Mouse (Mus musculus) midbrain, embryonic 10.5 days (tissue): ENCODE data around the gene Serpina7. TPM values are rescaled to one million over a fixed set of nuclear protein-coding genes. Genes with fewer than 3 reads are reported as not detected.

ENCODE experiments used
- polyA plus RNA-seq: library from polyadenylated mRNA; unstranded; fragments of >200 nt; fragmentation: Nextera tagmentation; extraction: Ambion mirVana; gene quantifications from 2 replicates; pipeline ENCODE4 v1.2.1, GENCODE M21; 2016

Gene Serpina7
- polyA plus RNA-seq, 1 experiment from 2014 or later = not detected

Other genes with a start within 250 kb of the Serpina7 start
- 0.78 and 1.3 TPM in 2 replicates for gene Nrk, start 170.8 kb downstream of the Serpina7 start, polyA plus RNA-seq
- not detected in 2 replicates for gene 4930513O06Rik, start 1.0 kb upstream of the Serpina7 start, polyA plus RNA-seq
- 0.11 TPM in 1 of 2 replicates, not detected in the other for gene 4933428M09Rik, start 94.0 kb upstream of the Serpina7 start, polyA plus RNA-seq
- gene Mum1l1, start 124.8 kb upstream of the Serpina7 start, polyA plus RNA-seq = 18.7 and 22.3 TPM in 2 replicates
- not detected in 2 replicates for gene Trap1a, start 248.4 kb upstream of the Serpina7 start, polyA plus RNA-seq